Mouse (Mus musculus) spleen, adult 2 months (tissue): ENCODE data around the gene Irx3.

Source experiments
- CTCF ChIP-seq: fragments of 200-500 bp; IDR thresholded peaks from 2 replicates; pipeline ENCODE4 v1.5.1; 2011; ENCODE audit warnings: mild to moderate bottlenecking, inconsistent platforms; ENCODE audit not compliant: insufficient read depth, insufficient read length, insufficient replicate concordance; ENCODE audit errors: extremely low read depth
- POLR2A ChIP-seq: fragments of 200-500 bp; IDR thresholded peaks from 2 replicates; pipeline ENCODE4 v1.6.1; 2011; ENCODE audit warnings: low read depth, low read length, inconsistent platforms

- TF ChIP-seq POLR2A (no peak), CTCF (no peak)
Observed at GRCm38 (mm10) chr8:91849529-91849928, 47.7 kb upstream of the Irx3 start.
